Mouse (Mus musculus): Measurements from ENCODE around the gene Ak5. TPM values are rescaled to one million over a fixed set of nuclear protein-coding genes. Genes with fewer than 3 reads are reported as not detected.

The Ak5 gene
- polyA plus RNA-seq, 1 experiment from 2014 or later, result 0.14 TPM

- DNase-seq (ENCODE audit: low spot score), result no peak
These were observed 221.2 kb downstream of the Ak5 start for GRCm38 (mm10) chr3:152446966-152447365.

- DNase-seq (ENCODE audit: low spot score), result no peak
These were observed 224.0 kb downstream of the Ak5 start for GRCm38 (mm10) chr3:152444114-152444513.

DNA sequence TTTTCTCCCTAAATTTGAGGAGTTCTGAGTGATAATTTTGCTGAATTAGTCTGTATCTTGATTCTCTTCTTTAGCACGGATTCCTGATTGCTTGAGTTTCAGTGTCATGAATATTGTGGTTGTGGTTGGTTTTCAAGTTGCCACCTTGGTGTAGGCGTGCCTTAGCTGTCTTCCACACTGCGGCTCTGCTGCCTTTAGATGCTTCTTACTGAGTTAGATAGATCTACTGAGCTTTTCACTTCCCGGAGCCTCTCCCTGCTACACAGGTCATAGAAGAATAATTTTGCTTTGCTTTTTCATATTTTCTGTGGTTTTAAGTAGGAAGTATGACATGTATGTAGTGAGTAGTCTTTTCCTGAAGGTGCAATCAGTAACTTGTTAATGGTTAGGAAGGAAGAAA, 225.4 kb downstream of the Ak5 start:
- DNase-seq (ENCODE audit: low spot score), result no peak

- no peak for DNase-seq (ENCODE audit: low spot score)
These were observed 230.1 kb downstream of the Ak5 start for GRCm38 (mm10) chr3:152438068-152438467.

DNA sequence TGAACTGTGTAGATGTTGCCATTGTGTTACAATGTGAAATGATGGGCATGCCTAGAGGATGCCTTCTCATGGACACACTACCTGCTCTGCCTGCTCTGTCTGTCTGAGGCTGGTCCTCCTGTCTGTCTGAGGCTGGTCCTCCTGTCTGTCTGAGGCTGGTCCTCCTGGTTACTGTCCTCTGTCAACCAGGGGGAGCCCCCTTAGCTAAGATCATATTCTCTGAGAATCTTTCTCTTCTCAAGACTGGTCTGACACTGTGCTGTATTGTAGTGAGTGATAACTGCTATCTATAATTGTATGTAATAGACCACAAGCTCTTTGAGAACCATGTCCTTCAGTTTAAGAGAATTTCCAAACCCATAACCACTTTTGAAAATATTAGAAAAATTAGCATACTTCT, 232.6 kb downstream of the Ak5 start:
- DNase-seq (ENCODE audit: low spot score), result no peak

DNA sequence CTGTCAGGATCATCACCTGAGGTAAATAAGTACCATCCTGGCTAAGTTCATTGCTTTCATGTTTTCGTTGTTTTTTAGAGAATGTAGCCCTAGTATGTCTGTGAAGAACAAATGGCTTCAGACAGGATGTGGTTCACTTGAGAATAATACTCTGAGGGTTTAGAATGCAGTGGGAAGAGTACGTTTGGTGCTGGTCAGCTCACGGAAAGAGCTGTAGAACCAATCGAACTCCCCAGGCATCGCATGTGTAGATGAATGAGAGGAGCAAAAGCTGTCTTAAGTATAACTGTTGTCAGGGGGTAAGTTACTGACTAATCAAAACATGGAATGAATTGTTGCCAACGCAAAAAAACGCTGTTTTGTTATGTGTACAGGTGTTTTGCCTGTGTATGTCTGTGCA, 235.5 kb downstream of the Ak5 start:
- no peak for DNase-seq (ENCODE audit: low spot score)

DNA sequence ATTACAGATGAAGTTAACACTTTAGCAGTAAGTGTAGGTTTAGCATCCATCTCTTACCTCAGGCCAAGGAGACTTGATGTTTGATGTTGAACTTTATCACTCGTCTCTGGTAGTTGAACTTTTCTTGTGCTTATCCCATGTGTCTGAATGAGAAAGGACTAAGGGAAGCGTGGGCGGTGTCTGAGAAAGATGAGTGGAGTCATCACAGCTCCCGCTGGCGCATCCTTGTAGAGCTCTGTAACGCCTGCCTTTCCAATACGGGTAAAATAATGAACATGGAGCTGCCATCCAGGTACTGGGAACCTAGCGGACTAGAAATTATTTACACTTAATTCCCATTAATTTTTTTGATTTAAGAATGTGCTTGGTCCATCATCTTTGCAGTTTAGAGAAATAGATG, 239.2 kb downstream of the Ak5 start:
- DNase-seq (ENCODE audit: low spot score), result no peak

Other genes with a start within 250 kb of the Ak5 start
- gene Pigk, start 45.7 kb upstream of the Ak5 start, polyA plus RNA-seq (2015; fragmentation: Nextera tagmentation; extraction: Ambion mirVana), result 38.0 and 41.7 TPM in 2 replicates

Measured in thymus, postnatal 0 days (tissue).